Mouse (Mus musculus) mammary gland, adult 2 months (tissue): ENCODE measurements around the gene Haus7. TPM values are rescaled to one million over a fixed set of nuclear protein-coding genes. Genes with fewer than 3 reads are reported as not detected.

Experiments
- polyA plus RNA-seq: library from polyadenylated mRNA; depleted of rRNA; stranded (reverse); fragments of >200 nt; gene quantifications from 2 replicates; pipeline ENCODE4 v1.2.3, GENCODE M21; 2012; ENCODE audit warnings: low replicate concordance; rRNA removed

Gene Haus7
- 23.8 and 32.0 TPM in 2 replicates for polyA plus RNA-seq

GRCm38 (mm10) chrX:73458877-73459392 lies at the start of gene Haus7:
Gene Haus7 (minus strand): TSS chrX:73459044.

GRCm38 (mm10) chrX:73483484-73483810 lies 24.6 kb upstream of the Haus7 start, which contains the start of gene Bgn:
Gene Bgn (plus strand): TSS chrX:73483602.

GRCm38 (mm10) chrX:73435252-73435651 lies 23.6 kb downstream of the Haus7 start, which contains the start of gene Trex2:
Gene Trex2 (minus strand): TSS chrX:73435344.

GRCm38 (mm10) chrX:73410880-73411517 lies 47.8 kb downstream of the Haus7 start, which contains the start of gene Zfp92:
Gene Zfp92 (plus strand): TSS chrX:73411096.

GRCm38 (mm10) chrX:73398636-73399035 lies 60.2 kb downstream of the Haus7 start, which contains the start of gene Gm18336:
Gene Gm18336 (minus strand): TSS chrX:73398736.

Other genes starting within 250 kb of the Haus7 start
- gene Xlr4b, start 244.7 kb downstream of the Haus7 start, polyA plus RNA-seq, result 1.4 and 2.4 TPM in 2 replicates
- 10.8 and 30.5 TPM in 2 replicates for gene F8a, start 230.8 kb downstream of the Haus7 start, polyA plus RNA-seq
- 0.72 and 1.3 TPM in 2 replicates for gene Xlr4c, start 215.9 kb downstream of the Haus7 start, polyA plus RNA-seq
- gene Xlr3c, start 193.7 kb downstream of the Haus7 start, polyA plus RNA-seq, result 0.13 TPM in 1 of 2 replicates, not detected in the other
- not detected in 2 replicates for gene Xlr5a, start 166.1 kb downstream of the Haus7 start, polyA plus RNA-seq
- 0.17 and 0.26 TPM in 2 replicates for gene Xlr5c, start 166.1 kb downstream of the Haus7 start, polyA plus RNA-seq
- 0.09 TPM in 1 of 2 replicates, not detected in the other for gene Gm45015, start 122.2 kb downstream of the Haus7 start, polyA plus RNA-seq
- 15.9 and 24.5 TPM in 2 replicates for gene Zfp275, start 116.4 kb downstream of the Haus7 start, polyA plus RNA-seq
- gene Gm18336, start 60.3 kb downstream of the Haus7 start, polyA plus RNA-seq, result 0.07 and 0.54 TPM in 2 replicates
- gene Zfp92, start 47.9 kb downstream of the Haus7 start, polyA plus RNA-seq, result 0.05 and 0.07 TPM in 2 replicates
- gene Trex2, start 23.7 kb downstream of the Haus7 start, polyA plus RNA-seq, result 1.1 and 3.4 TPM in 2 replicates
- gene Bgn, start 24.6 kb upstream of the Haus7 start, polyA plus RNA-seq, result 209 and 447 TPM in 2 replicates
- gene Atp2b3, start 44.0 kb upstream of the Haus7 start, polyA plus RNA-seq, result 0.72 TPM in 1 of 2 replicates, not detected in the other
- gene Dusp9, start 180.4 kb upstream of the Haus7 start, polyA plus RNA-seq, result 1.2 and 1.8 TPM in 2 replicates
- 3.1 and 7.9 TPM in 2 replicates for gene Pnck, start 201.1 kb upstream of the Haus7 start, polyA plus RNA-seq
- 32.4 and 66.4 TPM in 2 replicates for gene Slc6a8, start 214.1 kb upstream of the Haus7 start, polyA plus RNA-seq